Mouse (Mus musculus) lung, adult 2 months (tissue): ENCODE data around the gene Tbc1d2.

Experiments
- CTCF ChIP-seq: fragments of 200-500 bp; IDR thresholded peaks from 2 replicates; pipeline ENCODE4 v1.5.1; 2011; ENCODE audit warnings: mild to moderate bottlenecking, low read length, control low read depth; ENCODE audit not compliant: insufficient read depth
- POLR2A ChIP-seq: fragments of 200-500 bp; IDR thresholded peaks from 2 replicates; pipeline ENCODE4 v1.6.1; 2011; ENCODE audit warnings: low read depth, mild to moderate bottlenecking, control low read depth, low read length, borderline replicate concordance; ENCODE audit errors: extremely low read depth

DNA sequence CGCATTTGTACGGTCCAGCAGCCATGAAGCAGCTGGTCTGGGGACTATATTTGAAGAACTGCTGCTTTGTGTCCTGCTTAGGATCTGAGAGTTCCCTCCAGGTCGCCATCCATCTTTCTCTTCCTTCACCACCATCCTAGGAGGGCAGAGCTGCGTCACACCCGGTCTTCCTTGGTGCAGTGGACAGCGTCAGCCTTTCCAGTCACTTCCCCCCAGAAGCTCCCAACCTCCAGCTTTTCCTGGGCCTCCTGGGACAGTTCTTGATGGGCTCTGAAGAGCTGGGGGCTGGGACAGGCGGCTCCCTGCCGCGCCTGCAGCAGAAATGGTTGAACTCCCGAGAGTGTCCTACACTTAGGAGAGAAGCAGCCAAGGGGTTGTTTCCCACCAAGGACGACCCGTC is 75.2 kb downstream of the Tbc1d2 start:
- TF ChIP-seq CTCF (no peak), POLR2A (no peak)
